Mouse (Mus musculus): Measurements from ENCODE around the gene Ets1. TPM values are rescaled to one million over a fixed set of nuclear protein-coding genes. Genes with fewer than 3 reads are reported as not detected.

The Ets1 gene
- 25.0 and 32.3 TPM in 2 replicates for polyA plus RNA-seq (2015; fragmentation: Nextera tagmentation; extraction: Ambion mirVana)

DNA sequence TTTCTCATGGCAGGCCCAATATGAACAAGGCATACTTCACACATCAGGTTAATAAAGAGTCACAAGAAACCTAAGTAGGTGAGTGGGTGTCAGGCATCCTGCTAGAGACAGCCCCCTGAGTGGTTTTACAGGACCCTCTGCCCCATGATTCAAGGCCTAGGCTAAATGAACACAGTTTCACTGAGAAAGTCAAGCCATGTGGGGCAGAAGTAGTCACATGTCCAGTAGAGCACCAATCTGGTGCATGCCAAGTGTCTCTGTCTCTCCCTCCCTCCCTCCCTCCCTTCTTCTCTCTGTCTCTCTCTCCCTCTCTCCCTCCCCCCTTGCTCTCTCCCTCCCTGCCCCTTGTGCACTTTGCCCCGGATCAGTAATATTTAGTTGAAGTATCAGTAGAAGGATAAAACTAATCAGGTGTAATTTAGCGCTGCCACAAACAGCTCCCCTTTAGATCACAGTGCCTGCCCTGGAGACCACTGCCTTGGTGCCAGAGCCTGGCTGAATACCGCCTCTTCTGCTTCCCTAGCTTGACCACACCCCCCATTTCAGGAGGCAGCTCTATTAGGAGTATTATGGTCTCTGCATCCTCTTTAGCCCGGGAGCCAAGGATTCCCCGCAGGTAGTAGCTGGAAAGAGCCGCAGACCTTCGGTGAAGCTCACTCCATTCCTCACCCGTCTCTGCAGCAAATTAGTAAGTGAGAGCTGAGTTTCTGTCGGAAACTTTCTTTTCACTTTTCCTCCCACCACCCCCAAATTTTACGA is at the start of gene Ets1:
Gene Ets1, plus strand, starts transcription at position 595 of the 759 bp plus-strand sequence.

Other genes with a start within 250 kb of the Ets1 start
- 16.6 and 18.7 TPM in 2 replicates for gene Fli1, start 93.4 kb upstream of the Ets1 start, polyA plus RNA-seq (2015; fragmentation: Nextera tagmentation; extraction: Ambion mirVana)